Mouse (Mus musculus) MEL-GATA-1-ER (cell line): Measurements from ENCODE around the gene Lipo4.
"Not testable (repeated sequence)": the region's sequence is repeated elsewhere in the genome, so short reads cannot be mapped to it uniquely, and the experiment has no call there.

ENCODE experiments used
- DNase-seq: peaks from one replicate; pipeline ENCODE4 v3.0.0-alpha.2; 2012; ENCODE audit warnings: low read depth; ENCODE audit errors: extremely low read depth

The Lipo4 gene

GRCm38 (mm10) chr19:33517680-33518079 is at the start of gene Lipo4:
Gene Lipo4 (minus strand): TSS chr19:33517780.
- DNase-seq: no peak

- DNase-seq: not testable (repeated sequence)
Measured at GRCm38 (mm10) chr19:33456426-33456825, 61.2 kb downstream of the Lipo4 start.

GRCm38 (mm10) chr19:33453725-33454124 is 63.9 kb downstream of the Lipo4 start:
- no peak for DNase-seq
